Mouse (Mus musculus): ENCODE measurements at regions not wholly inside any gene's neighbourhood (a gene's known extent, or its start where the extent isn't known, plus 50 kb on each side); places are given as distances from the start of the nearest gene placed in this dataset.

GRCm38 (mm10) chr5:46794028-46794705, 936.8 kb upstream of the Lcorl start:
- DNase-seq (ENCODE audit: low spot score): no peak

- DNase-seq (ENCODE audit: low spot score): no peak
Observed at GRCm38 (mm10) chr5:46791051-46791450, 933.6 kb upstream of the Lcorl start.

GRCm38 (mm10) chr5:46790536-46790935, 933.1 kb upstream of the Lcorl start:
- DNase-seq (ENCODE audit: low spot score): no peak

- DNase-seq (ENCODE audit: low spot score): no peak
Observed at GRCm38 (mm10) chr5:46787079-46787478, 929.7 kb upstream of the Lcorl start.

- no peak for DNase-seq (ENCODE audit: low spot score)
Observed at GRCm38 (mm10) chr5:46756094-46756493, 898.7 kb upstream of the Lcorl start.

- no peak for DNase-seq (ENCODE audit: low spot score)
Observed at GRCm38 (mm10) chr5:46740034-46740582, 882.7 kb upstream of the Lcorl start.

- no peak for DNase-seq (ENCODE audit: low spot score)
Observed at GRCm38 (mm10) chr5:46732510-46732909, 875.1 kb upstream of the Lcorl start.

GRCm38 (mm10) chr5:46732025-46732424, 874.6 kb upstream of the Lcorl start:
- DNase-seq (ENCODE audit: low spot score): no peak

GRCm38 (mm10) chr5:46731297-46731696, 873.9 kb upstream of the Lcorl start:
- DNase-seq (ENCODE audit: low spot score): no peak

- DNase-seq (ENCODE audit: low spot score): no peak
Observed at GRCm38 (mm10) chr5:46709596-46709995, 852.2 kb upstream of the Lcorl start.

GRCm38 (mm10) chr5:46707845-46708244, 850.4 kb upstream of the Lcorl start:
- DNase-seq (ENCODE audit: low spot score): no peak

GRCm38 (mm10) chr5:46707021-46707420, 849.6 kb upstream of the Lcorl start:
- no peak for DNase-seq (ENCODE audit: low spot score)

GRCm38 (mm10) chr5:46678007-46678406, 820.6 kb upstream of the Lcorl start:
- no peak for DNase-seq (ENCODE audit: low spot score)

- DNase-seq (ENCODE audit: low spot score): no peak
Observed at GRCm38 (mm10) chr5:46674810-46675502, 817.5 kb upstream of the Lcorl start.

- DNase-seq (ENCODE audit: low spot score): no peak
Observed at GRCm38 (mm10) chr5:46673413-46673812, 816.0 kb upstream of the Lcorl start.

- no peak for DNase-seq (ENCODE audit: low spot score)
Observed at GRCm38 (mm10) chr5:46670484-46670883, 813.1 kb upstream of the Lcorl start.

- DNase-seq (ENCODE audit: low spot score): no peak
Observed at GRCm38 (mm10) chr5:46666250-46666649, 808.8 kb upstream of the Lcorl start.

GRCm38 (mm10) chr5:46657065-46657464, 799.6 kb upstream of the Lcorl start:
- DNase-seq (ENCODE audit: low spot score): no peak

- no peak for DNase-seq (ENCODE audit: low spot score)
Observed at GRCm38 (mm10) chr5:46654189-46654588, 796.8 kb upstream of the Lcorl start.

GRCm38 (mm10) chr5:46643009-46643408, 785.6 kb upstream of the Lcorl start:
- no peak for DNase-seq (ENCODE audit: low spot score)

- DNase-seq (ENCODE audit: low spot score): no peak
Observed at GRCm38 (mm10) chr5:46635116-46635668, 777.8 kb upstream of the Lcorl start.

All from adipocyte (in vitro differentiated cells).